Mouse (Mus musculus): ENCODE results near the gene Lrp8.

DNA sequence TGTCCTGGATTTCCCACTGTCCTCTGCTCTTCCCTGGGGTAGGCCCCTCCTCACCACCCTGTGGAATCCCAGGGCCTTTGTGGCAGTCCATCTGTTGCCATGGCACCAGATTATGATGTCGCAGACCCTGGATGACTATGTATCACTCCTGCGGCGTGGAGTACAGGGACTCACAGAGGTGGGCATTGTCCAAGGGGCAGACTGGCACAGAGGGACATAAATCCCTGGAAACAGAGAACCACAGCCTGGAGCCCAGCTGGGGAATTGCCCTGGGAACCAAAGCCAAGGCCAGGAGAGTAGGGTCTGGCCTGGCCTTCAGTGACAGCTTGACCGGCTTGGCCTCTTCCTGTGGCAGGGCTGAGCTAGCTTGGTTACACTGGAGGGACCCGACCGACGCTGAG is 28.8 kb downstream of the Lrp8 start:
- TF ChIP-seq CTCF (IDR thresholded peaks at IDR 0.05; ENCODE audit: low read depth, low read length), result no peak
- TF ChIP-seq POLR2A (IDR thresholded peaks at IDR 0.05; ENCODE audit: borderline replicate concordance, low read depth, low read length), result no peak
